Mouse (Mus musculus): Measurements from ENCODE around the gene Fitm1.

DNA sequence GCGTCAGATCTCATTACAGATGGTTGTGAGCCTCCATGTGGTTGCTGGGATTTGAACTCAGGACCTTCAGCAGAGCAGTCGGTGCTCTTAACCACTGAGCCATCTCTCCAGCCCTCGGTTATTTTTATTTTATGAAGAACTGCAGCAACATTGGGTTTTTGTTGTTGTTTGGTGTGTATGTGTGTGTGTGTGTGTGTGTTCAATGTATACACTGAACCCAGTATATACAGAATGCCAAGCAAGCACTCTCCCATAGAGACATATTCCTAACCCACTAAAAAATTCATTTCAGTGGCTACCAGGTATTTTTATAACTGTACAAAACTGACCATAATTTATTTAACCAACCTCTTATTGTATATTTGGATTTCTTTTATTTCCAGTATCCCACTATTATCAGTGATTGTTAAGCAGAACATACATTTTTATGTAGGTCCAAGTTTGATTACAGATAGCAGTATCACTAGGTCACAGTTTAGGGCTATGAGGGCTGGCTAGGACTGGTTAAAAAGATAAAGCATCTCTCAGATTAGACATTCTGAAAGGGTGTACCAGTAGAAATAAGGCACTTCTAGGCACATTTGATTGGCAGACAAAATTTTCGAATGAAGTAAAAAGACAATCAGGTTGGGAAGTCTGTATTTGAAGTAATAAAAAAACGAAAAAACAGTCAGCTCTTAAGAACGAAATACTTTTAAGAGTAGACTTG lies 16.5 kb upstream of the Fitm1 start:
- TF ChIP-seq USF1 (IDR thresholded peaks at IDR 0.05; ENCODE audit: low read depth, low read length) (no peak), NRF1 (IDR thresholded peaks at IDR 0.05; ENCODE audit: low read depth, low read length) (no peak), PAX5 (IDR thresholded peaks at IDR 0.05; ENCODE audit: low read length) (no peak), MAZ (IDR thresholded peaks at IDR 0.05; ENCODE audit: low read depth, low read length) (no peak), CTCF (conservative IDR thresholded peaks at IDR 0.05 in 1 of 2, IDR thresholded peaks at IDR 0.05 in 1 of 2; ENCODE audit: low read depth in 2 of 2, low read length in 2 of 2) (no peak), E2F4 (IDR thresholded peaks at IDR 0.05; ENCODE audit: insufficient replicate concordance, low read depth, low read length) (no peak), MXI1 (IDR thresholded peaks at IDR 0.05; ENCODE audit: low read depth, low read length) (no peak), UBTF (IDR thresholded peaks at IDR 0.05; ENCODE audit: low read depth, low read length) (no peak), ELF1 (IDR thresholded peaks at IDR 0.05; ENCODE audit: low read depth, low read length) (no peak), MYC (IDR thresholded peaks at IDR 0.05; ENCODE audit: low read depth, low read length) (no peak), ZKSCAN1 (IDR thresholded peaks at IDR 0.05; ENCODE audit: borderline replicate concordance, low read depth, low read length) (no peak), MAX (IDR thresholded peaks at IDR 0.05; ENCODE audit: low read length) (no peak), RCOR1 (conservative IDR thresholded peaks at IDR 0.05; ENCODE audit: low read depth, low read length) (no peak)
